Mouse (Mus musculus): ENCODE measurements at regions not wholly inside any gene's neighbourhood (a gene's known extent, or its start where the extent isn't known, plus 50 kb on each side); places are given as distances from the start of the nearest gene placed in this dataset.

DNA sequence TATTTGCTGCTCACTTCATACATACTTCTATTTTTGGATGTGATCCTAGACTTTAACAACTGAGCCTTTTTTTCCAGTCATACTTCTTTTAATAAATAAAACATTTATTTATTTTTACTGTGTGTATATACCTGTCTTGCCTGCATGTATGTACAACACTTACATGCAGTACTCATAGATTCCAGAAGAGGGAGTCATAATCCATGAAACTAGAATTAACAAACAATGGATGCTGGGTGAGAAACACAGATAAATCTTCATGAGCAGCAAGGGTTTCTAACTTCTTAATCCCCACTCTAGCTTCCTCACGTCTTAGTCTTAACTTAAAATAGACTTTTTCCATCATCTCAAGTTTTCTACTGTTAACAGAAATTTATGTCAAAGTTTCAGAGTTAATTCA lies 1253.7 kb upstream of the Nr2f1 start:
- H3K4me1 ChIP-seq: no peaks in the 10 kb centered on the region
- H3K27ac ChIP-seq (replicated peaks): no peak overlapping the region
- no peaks in the 10 kb centered on the region for H3K36me3 ChIP-seq
- no peaks in the 10 kb centered on the region for H3K9me3 ChIP-seq (replicated peaks)
- no peaks in the 10 kb centered on the region for H3K27me3 ChIP-seq (ENCODE audit: low read depth, poor library complexity, severe bottlenecking)
- H3K4me3 ChIP-seq: no peak overlapping the region
- no peak for DNase-seq (ENCODE audit: low spot score)
- 66% methylated on average over 1 of the region's 1 CpGs for WGBS

DNA sequence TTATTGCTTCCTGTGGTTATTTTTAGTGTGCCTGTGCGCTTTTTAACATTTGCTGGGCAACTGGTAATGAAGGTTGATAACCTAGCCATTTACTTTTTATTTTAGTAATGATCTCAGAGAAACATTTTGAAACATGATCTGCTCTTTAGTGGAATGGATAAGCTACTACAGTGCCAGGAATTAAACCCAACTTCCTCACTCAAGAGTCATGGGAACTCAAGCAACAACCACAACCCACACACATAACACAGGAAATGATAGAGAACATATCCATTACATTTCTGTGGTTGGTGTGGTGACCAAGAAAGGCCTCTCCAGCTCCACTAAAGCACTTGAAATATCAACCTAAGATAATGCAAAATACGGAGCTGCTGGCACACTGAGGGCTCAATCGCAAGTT lies 1243.6 kb upstream of the Nr2f1 start:
- no peak for DNase-seq (ENCODE audit: low spot score)
- no peaks in the 10 kb centered on the region for H3K9me3 ChIP-seq (replicated peaks)
- no peak overlapping the region for H3K27ac ChIP-seq (replicated peaks)
- no peaks in the 10 kb centered on the region for H3K4me1 ChIP-seq
- no peaks in the 10 kb centered on the region for H3K36me3 ChIP-seq
- WGBS: 87% methylated on average over 3 of the region's 3 CpGs
- H3K27me3 ChIP-seq (ENCODE audit: low read depth, poor library complexity, severe bottlenecking): no peaks in the 10 kb centered on the region
- H3K4me3 ChIP-seq: no peak overlapping the region

DNA sequence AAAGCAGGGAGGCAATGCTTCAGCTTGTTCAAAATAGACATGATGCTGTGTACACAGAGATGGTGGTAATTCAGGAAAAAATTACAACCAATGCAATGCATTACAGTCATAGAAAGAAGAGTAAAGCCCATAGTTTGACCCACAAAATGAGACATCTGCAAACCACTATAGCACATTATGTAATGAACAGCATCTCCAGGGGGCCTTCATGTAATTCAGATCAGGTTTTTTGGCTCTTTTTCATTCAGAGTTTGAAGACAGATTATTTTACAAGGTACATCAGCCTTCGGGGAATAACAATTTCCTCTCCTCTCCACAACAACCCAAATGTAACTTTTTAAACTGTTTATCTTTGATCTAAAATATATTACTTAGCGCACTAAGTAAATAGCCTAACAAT lies 1243.1 kb upstream of the Nr2f1 start:
- WGBS: 87% methylated on average over 2 of the region's 2 CpGs
- H3K27ac ChIP-seq (replicated peaks): no peak overlapping the region
- no peaks in the 10 kb centered on the region for H3K4me1 ChIP-seq
- H3K27me3 ChIP-seq (ENCODE audit: low read depth, poor library complexity, severe bottlenecking): no peaks in the 10 kb centered on the region
- H3K36me3 ChIP-seq: no peaks in the 10 kb centered on the region
- DNase-seq (ENCODE audit: low spot score): no peak
- H3K4me3 ChIP-seq: no peak overlapping the region
- H3K9me3 ChIP-seq (replicated peaks): no peaks in the 10 kb centered on the region

DNA sequence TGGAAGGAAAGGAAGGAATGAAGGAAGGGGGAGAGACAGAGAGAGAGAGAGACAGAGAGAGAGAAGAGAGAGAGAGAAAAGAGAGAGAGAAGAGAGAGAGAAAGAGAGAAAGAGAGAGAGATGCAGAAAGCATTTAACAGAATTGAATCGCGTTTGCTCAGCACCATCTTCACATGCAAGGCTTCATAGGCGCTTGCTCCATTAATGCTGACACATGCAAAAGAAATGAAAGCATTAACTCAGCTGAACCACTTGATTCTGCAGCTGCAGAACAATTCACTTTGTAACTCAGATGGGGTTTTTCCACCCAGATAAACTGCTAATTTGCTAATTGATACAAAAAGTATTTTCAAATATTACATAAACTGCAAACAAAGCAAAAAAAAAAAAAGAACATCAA lies 1231.9 kb upstream of the Nr2f1 start:
- DNase-seq (ENCODE audit: low spot score): no peak
- Histone ChIP-seq H3K9me3 (replicated peaks) (no peaks in the 10 kb centered on the region), H3K36me3 (no peaks in the 10 kb centered on the region), H3K4me1 (peaks cover 31% of the 10 kb centered on the region), H3K27ac (replicated peaks) (0 out of 2 replicates have a peak overlapping the region, but pooled peaks have one; percentile 49), H3K27me3 (ENCODE audit: low read depth, poor library complexity, severe bottlenecking) (no peaks in the 10 kb centered on the region), H3K4me3 (no peak overlapping the region)
- 36% methylated on average over 3 of the region's 3 CpGs for WGBS

- Histone ChIP-seq H3K27ac (replicated peaks) (0 out of 2 replicates have a peak overlapping the region, but pooled peaks have one; percentile 49), H3K36me3 (no peaks in the 10 kb centered on the region), H3K4me1 (peaks cover 31% of the 10 kb centered on the region), H3K9me3 (replicated peaks) (no peaks in the 10 kb centered on the region), H3K27me3 (ENCODE audit: low read depth, poor library complexity, severe bottlenecking) (no peaks in the 10 kb centered on the region), H3K4me3 (no peak overlapping the region)
- 23% methylated on average over 2 of the region's 2 CpGs for WGBS
- peak; percentile 22 for DNase-seq (ENCODE audit: low spot score)
Observed at GRCm38 (mm10) chr13:79430987-79431386, 1231.4 kb upstream of the Nr2f1 start.

DNA sequence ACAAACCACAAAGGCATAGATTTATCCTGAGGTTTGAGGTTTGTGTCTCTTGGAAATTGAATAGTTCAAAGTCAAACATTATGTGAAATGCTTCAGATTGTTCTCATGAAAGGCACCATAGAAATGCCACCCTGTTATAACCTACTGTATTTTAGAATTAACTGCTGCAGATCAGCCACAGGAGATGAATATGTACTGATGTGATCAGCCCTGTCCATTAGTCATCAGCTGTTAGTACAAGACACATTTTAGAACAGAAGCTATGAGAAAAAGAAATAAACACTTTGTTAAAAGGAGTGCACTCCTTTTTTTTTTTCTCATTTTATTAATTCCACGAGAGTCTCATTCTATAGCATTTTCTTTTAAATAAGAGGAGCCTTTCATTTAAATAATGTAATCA lies 1231.0 kb upstream of the Nr2f1 start:
- Histone ChIP-seq H3K36me3 (no peaks in the 10 kb centered on the region), H3K27ac (replicated peaks) (no peak overlapping the region; the same call in 1 of the 2 replicates), H3K9me3 (replicated peaks) (no peaks in the 10 kb centered on the region), H3K4me1 (peaks cover 31% of the 10 kb centered on the region), H3K4me3 (no peak overlapping the region), H3K27me3 (ENCODE audit: low read depth, poor library complexity, severe bottlenecking) (no peaks in the 10 kb centered on the region)
- WGBS: 30% methylated on average over 1 of the region's 1 CpGs
- DNase-seq (ENCODE audit: low spot score): no peak

DNA sequence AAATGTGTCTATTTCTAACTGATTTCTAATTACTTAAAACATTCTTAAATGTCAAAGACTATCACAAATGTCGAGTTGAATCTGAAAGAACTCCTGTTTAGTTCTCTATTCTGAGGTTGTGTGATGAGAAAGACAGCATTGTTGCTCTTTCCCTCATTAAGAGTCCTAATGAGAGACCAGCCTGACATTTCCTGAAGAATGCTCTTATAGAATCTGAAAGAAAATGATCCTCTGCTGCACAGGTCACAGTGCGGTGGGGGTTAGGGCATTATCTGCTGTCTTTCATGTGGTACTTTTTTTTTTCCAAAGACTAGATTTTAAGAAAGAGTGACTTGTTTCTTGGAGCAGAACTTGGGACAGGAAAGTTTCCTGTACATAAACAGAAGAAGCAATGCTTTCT lies 1218.3 kb upstream of the Nr2f1 start:
- Histone ChIP-seq H3K27me3 (ENCODE audit: low read depth, poor library complexity, severe bottlenecking) (no peaks in the 10 kb centered on the region), H3K4me1 (no peaks in the 10 kb centered on the region), H3K9me3 (replicated peaks) (no peaks in the 10 kb centered on the region), H3K27ac (replicated peaks) (no peak overlapping the region), H3K4me3 (no peak overlapping the region), H3K36me3 (no peaks in the 10 kb centered on the region)
- WGBS: 47% methylated on average over 2 of the region's 2 CpGs
- DNase-seq (ENCODE audit: low spot score): no peak

GRCm38 (mm10) chr13:79400082-79400481 lies 1200.5 kb upstream of the Nr2f1 start:
- no peaks in the 10 kb centered on the region for H3K36me3 ChIP-seq
- 71% methylated on average over 1 of the region's 1 CpGs for WGBS
- no peak overlapping the region for H3K4me3 ChIP-seq

GRCm38 (mm10) chr13:79393938-79394337 lies 1194.4 kb upstream of the Nr2f1 start:
- H3K27me3 ChIP-seq (ENCODE audit: low read depth, poor library complexity, severe bottlenecking): no peaks in the 10 kb centered on the region
- no peaks in the 10 kb centered on the region for H3K36me3 ChIP-seq
- H3K4me3 ChIP-seq: no peak overlapping the region
- DNase-seq (ENCODE audit: low spot score): no peak
- 71% methylated on average over 3 of the region's 3 CpGs for whole genome bisulfite sequencing
- no peak overlapping the region for H3K27ac ChIP-seq (replicated peaks)
- H3K4me1 ChIP-seq: peaks cover 6% of the 10 kb centered on the region
- H3K9me3 ChIP-seq (replicated peaks): no peaks in the 10 kb centered on the region

More at GRCm38 (mm10) chr13:79400082-79400481, 1200.5 kb upstream of the Nr2f1 start:
- Histone ChIP-seq H3K27me3 (ENCODE audit: low read depth, poor library complexity, severe bottlenecking) (no peaks in the 10 kb centered on the region), H3K9me3 (replicated peaks) (no peaks in the 10 kb centered on the region), H3K27ac (replicated peaks) (no peak overlapping the region), H3K4me1 (no peaks in the 10 kb centered on the region)
- no peak for DNase-seq (ENCODE audit: low spot score)

DNA sequence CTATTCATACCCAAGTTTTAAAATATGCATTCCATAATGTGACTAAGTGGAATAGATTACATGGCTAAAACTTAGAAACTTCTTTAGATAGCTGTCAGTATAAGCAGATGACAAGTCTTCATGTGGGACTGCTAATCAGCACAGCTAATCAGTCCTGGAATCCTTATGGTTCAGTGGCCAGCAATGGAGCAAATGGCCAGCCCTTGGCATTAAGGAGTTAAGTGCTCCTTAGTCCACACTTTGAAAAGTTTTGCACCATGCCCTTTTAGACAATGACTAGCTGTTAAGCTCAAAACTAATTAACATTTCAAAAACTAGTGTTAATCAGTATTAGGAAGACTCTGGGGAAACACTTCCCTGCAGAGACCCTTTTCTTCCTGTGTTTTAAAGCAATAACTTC lies 1188.4 kb upstream of the Nr2f1 start:
- H3K27me3 ChIP-seq (ENCODE audit: low read depth, poor library complexity, severe bottlenecking): no peaks in the 10 kb centered on the region
- no peak for DNase-seq (ENCODE audit: low spot score)
- no peaks in the 10 kb centered on the region for H3K36me3 ChIP-seq
- H3K9me3 ChIP-seq (replicated peaks): no peaks in the 10 kb centered on the region
- no peak overlapping the region for H3K4me3 ChIP-seq
- H3K27ac ChIP-seq (replicated peaks): no peak overlapping the region
- peaks cover 25% of the 10 kb centered on the region for H3K4me1 ChIP-seq

DNA sequence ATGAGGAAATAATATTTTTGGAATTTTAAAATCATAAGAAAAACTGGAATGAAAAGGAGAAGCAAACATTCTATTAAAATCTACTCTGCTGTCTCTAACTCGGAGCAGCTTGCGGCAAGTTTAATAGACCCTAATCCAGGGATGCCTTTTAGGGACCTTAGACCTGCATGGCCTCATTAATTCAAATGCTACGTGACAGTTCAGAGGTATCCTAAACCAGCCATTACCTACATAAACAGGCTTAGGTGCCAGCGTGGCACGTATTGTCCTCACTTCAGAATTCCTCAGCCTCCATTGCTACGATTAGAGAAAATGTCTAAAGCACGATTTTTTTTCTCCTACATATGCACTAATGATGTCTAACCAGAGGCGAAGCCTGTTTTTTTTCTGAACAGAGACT lies 1141.9 kb upstream of the Nr2f1 start:
- H3K4me3 ChIP-seq: no peak overlapping the region
- H3K27ac ChIP-seq (replicated peaks): peak overlapping the region; percentile 55
- no peaks in the 10 kb centered on the region for H3K36me3 ChIP-seq
- H3K4me1 ChIP-seq: peaks cover 49% of the 10 kb centered on the region
- H3K9me3 ChIP-seq (replicated peaks): no peaks in the 10 kb centered on the region
- H3K27me3 ChIP-seq (ENCODE audit: low read depth, poor library complexity, severe bottlenecking): no peaks in the 10 kb centered on the region
- no peak for DNase-seq (ENCODE audit: low spot score)
- 57% methylated on average over 8 of the region's 8 CpGs for WGBS

DNA sequence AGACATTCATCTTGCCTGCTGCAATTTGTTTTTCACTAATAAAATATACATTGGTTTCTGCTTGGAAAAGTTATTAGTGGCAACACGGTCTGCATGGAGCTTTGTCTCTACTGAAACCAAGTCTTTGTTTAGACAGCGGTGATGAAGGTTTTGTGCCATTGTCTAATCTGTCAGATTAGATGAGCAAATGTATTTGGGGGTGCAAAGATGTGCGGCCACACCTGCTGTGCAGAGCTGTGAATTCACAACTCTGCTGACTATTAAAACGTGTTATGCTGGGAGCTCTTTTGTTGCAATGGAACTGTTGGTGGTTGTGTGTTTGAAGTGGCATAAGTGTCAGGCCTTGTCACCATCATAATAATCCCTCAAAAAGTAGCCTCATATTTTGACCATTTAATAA lies 1140.9 kb upstream of the Nr2f1 start:
- 50% methylated on average over 4 of the region's 4 CpGs for WGBS
- Histone ChIP-seq H3K27me3 (ENCODE audit: low read depth, poor library complexity, severe bottlenecking) (no peaks in the 10 kb centered on the region), H3K36me3 (no peaks in the 10 kb centered on the region), H3K9me3 (replicated peaks) (no peaks in the 10 kb centered on the region), H3K27ac (replicated peaks) (peak overlapping the region; percentile 58), H3K4me3 (no peak overlapping the region), H3K4me1 (peaks cover 44% of the 10 kb centered on the region)
- no peak for DNase-seq (ENCODE audit: low spot score)

- Histone ChIP-seq H3K27ac (replicated peaks) (peak overlapping the region; percentile 58), H3K36me3 (no peaks in the 10 kb centered on the region), H3K9me3 (replicated peaks) (no peaks in the 10 kb centered on the region), H3K4me1 (peaks cover 43% of the 10 kb centered on the region), H3K27me3 (ENCODE audit: low read depth, poor library complexity, severe bottlenecking) (no peaks in the 10 kb centered on the region), H3K4me3 (no peak overlapping the region)
- no peak for DNase-seq (ENCODE audit: low spot score)
- WGBS: 61% methylated on average over 4 of the region's 4 CpGs
Observed at GRCm38 (mm10) chr13:79339793-79340192, 1140.2 kb upstream of the Nr2f1 start.

GRCm38 (mm10) chr13:79320146-79320545 lies 1120.6 kb upstream of the Nr2f1 start:
- 47% methylated on average over 2 of the region's 2 CpGs for WGBS
- H3K27me3 ChIP-seq (ENCODE audit: low read depth, poor library complexity, severe bottlenecking): no peaks in the 10 kb centered on the region
- no peaks in the 10 kb centered on the region for H3K4me1 ChIP-seq
- no peaks in the 10 kb centered on the region for H3K36me3 ChIP-seq
- no peak overlapping the region for H3K4me3 ChIP-seq
- DNase-seq (ENCODE audit: low spot score): no peak
- no peaks in the 10 kb centered on the region for H3K9me3 ChIP-seq (replicated peaks)
- H3K27ac ChIP-seq (replicated peaks): no peak overlapping the region
